Mouse (Mus musculus) G1E-ER4 (cell line): ENCODE data around the gene Cenpt. TPM values are rescaled to one million over a fixed set of nuclear protein-coding genes. Genes with fewer than 3 reads are reported as not detected.

Source experiments
- GATA1 ChIP-seq: IDR thresholded peaks from one replicate; pipeline ENCODE4 v1.8.0; 2012; ENCODE audit warnings: low read length, inconsistent platforms
- polyA plus RNA-seq: library from polyadenylated mRNA; stranded (reverse); fragments of >175 nt; gene quantifications from 2 replicates; pipeline ENCODE4 v1.2.3, GENCODE M21; 2012

Gene Cenpt
- polyA plus RNA-seq, 1 experiment = 15.8 TPM

DNA sequence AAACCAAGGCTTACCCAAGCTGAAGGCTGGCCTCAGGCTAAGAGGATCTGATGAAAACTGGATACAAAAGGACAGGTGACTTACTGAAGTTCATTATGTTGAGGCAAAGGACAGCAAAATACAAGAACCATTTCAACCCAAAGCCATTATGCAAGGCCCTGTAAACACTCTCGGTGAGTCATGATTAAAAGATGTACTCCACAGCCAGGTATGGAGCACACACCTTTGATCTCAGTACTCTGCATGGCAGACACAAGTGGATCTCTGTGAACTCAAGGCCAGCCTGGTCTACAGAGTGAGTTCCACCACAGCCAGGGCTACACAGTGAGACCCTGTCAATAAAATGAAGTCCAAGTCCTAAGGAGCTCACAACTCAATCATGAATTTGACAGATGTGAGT, 57.3 kb downstream of the Cenpt start:
- no peak for TF ChIP-seq GATA1

Other genes with a start within 250 kb of the Cenpt start
- 56.3 and 62.8 TPM in 2 replicates for gene Ripor1, start 248.0 kb downstream of the Cenpt start, polyA plus RNA-seq
- gene Ctcf, start 216.7 kb downstream of the Cenpt start, polyA plus RNA-seq = 187 and 251 TPM in 2 replicates
- 0.10 TPM in 1 of 2 replicates, not detected in the other for gene Agrp, start 215.9 kb downstream of the Cenpt start, polyA plus RNA-seq
- gene Carmil2, start 167.0 kb downstream of the Cenpt start, polyA plus RNA-seq = 1.3 and 1.7 TPM in 2 replicates
- 32.7 and 72.3 TPM in 2 replicates for gene Acd, start 152.2 kb downstream of the Cenpt start, polyA plus RNA-seq
- gene Pard6a, start 152.1 kb downstream of the Cenpt start, polyA plus RNA-seq = 8.1 TPM in 2 replicates
- gene 4933405L10Rik, start 145.6 kb downstream of the Cenpt start, polyA plus RNA-seq = not detected in 2 replicates
- gene Enkd1, start 145.1 kb downstream of the Cenpt start, polyA plus RNA-seq = 40.0 and 52.9 TPM in 2 replicates
- 4.7 TPM in 2 replicates for gene Gfod2, start 94.6 kb downstream of the Cenpt start, polyA plus RNA-seq
- 23.9 and 32.1 TPM in 2 replicates for gene Ranbp10, start 25.9 kb downstream of the Cenpt start, polyA plus RNA-seq
- not detected in 2 replicates for gene Tsnaxip1, start 25.5 kb downstream of the Cenpt start, polyA plus RNA-seq
- gene Thap11, start 1.9 kb upstream of the Cenpt start, polyA plus RNA-seq = 35.4 and 41.5 TPM in 2 replicates
- gene Nutf2, start 7.3 kb upstream of the Cenpt start, polyA plus RNA-seq = 239 and 337 TPM in 2 replicates
- gene Edc4, start 27.6 kb upstream of the Cenpt start, polyA plus RNA-seq = 20.8 and 27.6 TPM in 2 replicates
- 1.8 and 2.4 TPM in 2 replicates for gene Nrn1l, start 40.3 kb upstream of the Cenpt start, polyA plus RNA-seq
- 13.6 and 26.7 TPM in 2 replicates for gene Pskh1, start 47.2 kb upstream of the Cenpt start, polyA plus RNA-seq
- 0.46 TPM in 1 of 2 replicates, not detected in the other for gene Ctrl, start 80.6 kb upstream of the Cenpt start, polyA plus RNA-seq
- gene Psmb10, start 85.2 kb upstream of the Cenpt start, polyA plus RNA-seq = 183 and 226 TPM in 2 replicates
- gene Lcat, start 90.1 kb upstream of the Cenpt start, polyA plus RNA-seq = 0.31 and 0.39 TPM in 2 replicates
- gene Slc12a4, start 112.8 kb upstream of the Cenpt start, polyA plus RNA-seq = 14.1 and 17.6 TPM in 2 replicates
- not detected in 2 replicates for gene Dpep3, start 126.2 kb upstream of the Cenpt start, polyA plus RNA-seq
- gene Dus2, start 138.1 kb upstream of the Cenpt start, polyA plus RNA-seq = 3.9 TPM in 2 replicates
- gene Dpep2nb, start 152.7 kb upstream of the Cenpt start, polyA plus RNA-seq = not detected in 2 replicates
- 28.3 and 32.4 TPM in 2 replicates for gene Ddx28, start 158.6 kb upstream of the Cenpt start, polyA plus RNA-seq
- gene Nfatc3, start 205.6 kb upstream of the Cenpt start, polyA plus RNA-seq = 16.5 and 25.5 TPM in 2 replicates